In the genomic region with DNA sequence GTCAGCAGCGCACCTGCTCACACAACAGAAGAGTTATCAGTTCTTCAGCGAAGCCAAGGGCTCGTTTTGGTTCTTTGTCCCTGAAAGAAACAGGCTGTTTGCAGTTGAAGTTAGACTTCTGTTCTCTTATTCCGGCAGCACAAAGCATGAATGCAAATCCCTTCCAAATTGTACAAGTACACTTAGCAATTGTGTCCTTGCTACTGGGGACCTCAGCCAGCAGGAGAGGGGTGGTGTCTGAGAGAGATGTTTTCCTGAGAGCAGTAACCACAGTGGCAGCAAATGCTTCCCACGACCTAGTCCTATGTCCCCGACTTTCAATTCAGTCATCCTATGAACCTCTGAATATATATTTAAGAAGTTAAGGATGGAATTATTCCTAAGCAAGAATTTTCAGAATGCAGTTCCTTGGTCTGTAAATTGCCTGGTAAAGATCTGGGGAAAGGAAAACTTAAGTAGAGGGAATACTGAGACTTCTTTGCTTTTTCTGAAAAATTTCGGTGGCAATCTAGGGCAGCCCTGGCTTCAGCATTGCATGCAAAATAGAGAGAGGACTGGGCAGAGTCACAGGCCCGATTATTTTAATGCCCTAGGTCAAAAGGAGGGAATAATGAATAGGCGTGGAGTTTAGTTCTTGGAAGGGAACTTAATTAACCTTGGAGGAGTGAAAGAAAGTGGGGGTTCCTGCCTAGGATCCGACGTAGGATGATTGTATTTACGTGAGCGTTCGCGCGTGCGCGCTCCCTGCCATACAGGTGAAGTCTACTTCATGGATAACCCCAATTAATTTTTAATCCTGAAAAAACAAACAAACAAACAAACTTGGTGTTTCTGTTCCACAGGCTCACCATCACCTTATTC, we compare ENCODE assay signal across 8 mouse cellular contexts. TPM values are rescaled to one million over a fixed set of nuclear protein-coding genes. Genes with fewer than 3 reads are reported as not detected.
DNase-seq lines count a peak whose midpoint lies in the region; ATAC-seq and TF ChIP-seq lines count a peak whose summit lies in the region.

No protein-coding gene starts in this region.

- H3K27me3 ChIP-seq in heart, embryonic 14.5 days (ENCODE audit: control insufficient read depth, insufficient read depth, low read length), result peaks cover 96% of the 10 kb centered on the region
- H3K27me3 ChIP-seq in hindbrain, embryonic 13.5 days, result peaks cover 4% of the 10 kb centered on the region
- H3K27me3 ChIP-seq in midbrain, embryonic 14.5 days (ENCODE audit: control insufficient read depth, insufficient read depth, low read length), result no peaks in the 10 kb centered on the region

- peaks cover 16 to 20% of the 10 kb centered on the region in 2 experiments for H3K4me1 ChIP-seq in heart, embryonic 14.5 days (ENCODE audit: control insufficient read depth in 2 of 2, insufficient read depth in 2 of 2, low read length in 2 of 2)
- peaks cover 68% of the 10 kb centered on the region for H3K4me1 ChIP-seq in hindbrain, embryonic 13.5 days (replicated peaks)
- peaks cover 15% of the 10 kb centered on the region; the same call in 1 of the 2 replicates for H3K4me1 ChIP-seq in midbrain, embryonic 14.5 days (ENCODE audit: control insufficient read depth, insufficient read depth, low read length)

- no peak for TF ChIP-seq POLR2A in brain, embryonic 14.5 days (IDR thresholded peaks at IDR 0.05; ENCODE audit: borderline replicate concordance, extremely low read depth, insufficient read depth, insufficient read length, poor library complexity, severe bottlenecking)

- no peak for DNase-seq in heart, adult 8-10 months (ENCODE audit: low spot score)
- DNase-seq in brain, embryonic 14.5 days (ENCODE audit: low read depth), result peak; percentile 85
- peak; percentile 74 for DNase-seq in midbrain, embryonic 14.5 days
- no peak for DNase-seq in left cerebral cortex, adult 11 months (ENCODE audit: low spot score)
- DNase-seq in left cerebral cortex, postnatal 14 days (ENCODE audit: low spot score in 2 of 2), result no peak

- no peaks in the 10 kb centered on the region for H3K36me3 ChIP-seq in heart, embryonic 14.5 days (ENCODE audit: control insufficient read depth, insufficient read depth, low read length)
- H3K36me3 ChIP-seq in hindbrain, embryonic 13.5 days, result no peaks in the 10 kb centered on the region
- no peaks in the 10 kb centered on the region for H3K36me3 ChIP-seq in midbrain, embryonic 14.5 days (ENCODE audit: control insufficient read depth, insufficient read depth, low read length)

- peak overlapping the region; percentile 51 for H3K4me2 ChIP-seq in heart, embryonic 14.5 days (ENCODE audit: low read length)
- H3K4me2 ChIP-seq in hindbrain, embryonic 13.5 days, result peak overlapping the region; percentile 77
- H3K4me2 ChIP-seq in midbrain, embryonic 14.5 days (ENCODE audit: low read length), result peak overlapping the region; percentile 98

- ATAC-seq in heart, embryonic 14.5 days (ENCODE audit: insufficient number of reproducible peaks, insufficient read depth, low FRiP score, low read depth), result no peak
- ATAC-seq in hindbrain, embryonic 13.5 days (ENCODE audit: low FRiP score), result no peak
- no peak for ATAC-seq in midbrain, embryonic 14.5 days (ENCODE audit: low FRiP score, low TSS enrichment)
- no peak for ATAC-seq in megakaryocyte-erythroid progenitor cell, adult 5-6 weeks (replicated peaks; ENCODE audit: low FRiP score, low TSS enrichment, poor library complexity, severe bottlenecking)

- TF ChIP-seq CTCF in brain, embryonic 14.5 days (IDR thresholded peaks at IDR 0.05; ENCODE audit: borderline replicate concordance, extremely low read depth, insufficient read depth, insufficient read length), result no peak

- no peak overlapping the region for H3K27ac ChIP-seq in heart, embryonic 14.5 days (replicated peaks in 1 of 2; ENCODE audit: control insufficient read depth in 1 of 2, insufficient read depth in 1 of 2, low read depth in 2 of 2, low read length in 2 of 2)
- peak overlapping the region; percentile 82 for H3K27ac ChIP-seq in hindbrain, embryonic 13.5 days
- H3K27ac ChIP-seq in midbrain, embryonic 14.5 days (replicated peaks; ENCODE audit: low read depth, low read length), result peak overlapping the region; percentile 100

- 2% methylated on average over 18 of the region's 18 CpGs for WGBS in heart, embryonic 14.5 days
- WGBS in hindbrain, embryonic 13.5 days, result 2% methylated on average over 18 of the region's 18 CpGs
- WGBS in midbrain, embryonic 14.5 days, result under 1% methylated on average over 18 of the region's 18 CpGs

- H3K9ac ChIP-seq in heart, embryonic 14.5 days (ENCODE audit: low read length), result no peak overlapping the region
- H3K9ac ChIP-seq in hindbrain, embryonic 13.5 days, result peak overlapping the region; percentile 74
- peak overlapping the region; percentile 65 for H3K9ac ChIP-seq in midbrain, embryonic 14.5 days (replicated peaks; ENCODE audit: low read length)

- peak overlapping the region in 1 of 2 experiments; percentile 10; a peak in 1 of 4 replicates for H3K4me3 ChIP-seq in heart, embryonic 14.5 days (ENCODE audit: control insufficient read depth in 1 of 2, insufficient read depth in 1 of 2, low read depth in 1 of 2, low read length in 2 of 2)
- peak overlapping the region; percentile 52 for H3K4me3 ChIP-seq in hindbrain, embryonic 13.5 days
- H3K4me3 ChIP-seq in midbrain, embryonic 14.5 days (replicated peaks; ENCODE audit: low read depth, low read length), result peak overlapping the region; percentile 43

- no peaks in the 10 kb centered on the region for H3K9me3 ChIP-seq in heart, embryonic 14.5 days (ENCODE audit: control insufficient read depth, low read length)
- H3K9me3 ChIP-seq in hindbrain, embryonic 13.5 days, result no peaks in the 10 kb centered on the region
- H3K9me3 ChIP-seq in midbrain, embryonic 14.5 days (ENCODE audit: control insufficient read depth, low read length), result no peaks in the 10 kb centered on the region

- intact Hi-C loops in left cerebral cortex, postnatal 14 days (cut with DNase I), result loop anchor here (5.0 kb wide), 1 partner anchor 1333 kb away; no protein-coding TSS in a partner anchor

RNA-seq across cellular contexts. Expression of a gene that starts 6.1 kb away (rescaled TPM):
- polyA plus RNA-seq in heart, embryonic 14.5 days (2014; fragmentation: Nextera tagmentation; extraction: Ambion mirVana), result 0.03 and 0.04 TPM in 2 replicates
- total RNA-seq in heart, adult 8-10 months (2022), result under 1 TPM in 1 of 4 experiments, not detected in 3; 0.03 TPM
- polyA plus RNA-seq in brain, embryonic 14.5 days (2012; rRNA removed), result 38.3 and 46.4 TPM in 2 replicates
- polyA plus RNA-seq in hindbrain, embryonic 13.5 days (2015; fragmentation: Nextera tagmentation; extraction: Ambion mirVana), result 34.5 and 42.6 TPM in 2 replicates
- 46.9 and 58.4 TPM in 2 replicates for polyA plus RNA-seq in midbrain, embryonic 14.5 days (2014; fragmentation: Nextera tagmentation; extraction: Ambion mirVana)
- not detected in 2 replicates for total RNA-seq in megakaryocyte-erythroid progenitor cell, adult 5-6 weeks (2014; fragmentation: Nextera tagmentation)
- total RNA-seq in megakaryocyte-erythroid progenitor cell, adult 5-6 weeks (2017), result not detected in 2 replicates
- total RNA-seq in left cerebral cortex, postnatal 14 days (2021), result 10 to 100 TPM; 28.7 to 31.3 TPM

Comparison
In these comparisons a context has a peak if more than half of its experiments do, and no peak if none do; other contexts are left out.
1. H3K27ac ChIP-seq: peak in hindbrain, embryonic 13.5 days (single experiment) and midbrain, embryonic 14.5 days (single experiment); none in heart, embryonic 14.5 days (0 of 2).
2. DNase-seq: peak in brain, embryonic 14.5 days (single experiment) and midbrain, embryonic 14.5 days (single experiment); none in heart, adult 8-10 months (single experiment), left cerebral cortex, adult 11 months (single experiment) and left cerebral cortex, postnatal 14 days (0 of 2).
3. RNA of a gene that starts 6.1 kb away (polyA plus RNA-seq): 46.9 to 58.4 TPM in midbrain, embryonic 14.5 days, 38.3 to 46.4 TPM in brain, embryonic 14.5 days and 34.5 to 42.6 TPM in hindbrain, embryonic 13.5 days; 0.03 to 0.04 TPM in heart, embryonic 14.5 days; every median in the first group is over 10 times any median in the second.
4. Peak in every context shown above with its lines, with median percentiles within 50 percentile points of each other: H3K4me2 ChIP-seq.